Mouse (Mus musculus): ENCODE results near the gene B3gnt9.
"Not testable (repeated sequence)": the region's sequence is repeated elsewhere in the genome, so short reads cannot be mapped to it uniquely, and the experiment has no call there.

Gene B3gnt9

DNA sequence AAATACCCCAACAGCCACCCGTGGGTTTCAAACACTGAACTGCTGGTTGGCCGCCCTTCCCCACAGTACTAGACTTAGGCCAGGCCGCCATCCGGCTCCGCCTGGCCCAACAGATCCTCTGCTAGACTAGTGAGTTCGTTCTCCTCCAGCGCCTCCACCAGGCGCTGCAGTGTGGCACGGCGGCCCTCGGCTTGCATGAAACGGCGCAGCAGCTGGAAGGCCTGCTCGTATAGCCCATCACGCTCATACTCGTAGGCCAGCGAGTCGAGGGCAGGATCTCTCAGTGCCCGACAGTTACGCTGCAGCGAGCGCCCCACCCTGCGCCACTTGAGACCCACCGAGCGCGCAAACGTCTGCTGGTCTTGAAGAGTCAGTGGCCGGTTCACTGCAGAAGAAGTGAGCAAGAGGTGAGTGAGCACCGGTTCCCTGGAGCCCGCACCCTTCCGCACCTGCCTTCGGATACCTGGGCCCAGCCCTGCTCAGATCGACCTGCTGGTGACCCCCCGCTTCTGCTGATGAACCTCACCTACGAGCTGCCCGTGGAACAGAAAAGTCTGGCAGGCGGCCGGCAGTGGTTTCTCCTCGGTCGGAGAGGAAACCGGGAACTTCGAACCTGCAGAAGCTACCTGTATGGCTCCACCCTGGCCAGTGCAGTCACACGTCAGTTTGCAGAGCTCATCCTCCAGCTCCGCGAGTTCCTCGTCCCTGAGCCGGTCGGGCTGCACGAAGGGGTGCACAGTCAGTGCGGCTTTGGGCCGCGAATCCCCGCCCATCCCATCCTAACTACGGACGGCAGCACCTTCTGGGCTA is 4.2 kb upstream of the B3gnt9 start:
- peak in 1 of 2 experiments; percentile 32 for DNase-seq

- DNase-seq, result no peak
These were observed 2.6 kb upstream of the B3gnt9 start for GRCm38 (mm10) chr8:105257318-105258114.

- peak; percentile 89 to 97 for DNase-seq
These were observed 594 bp downstream of the B3gnt9 start for GRCm38 (mm10) chr8:105254152-105254965.

GRCm38 (mm10) chr8:105253766-105254151 is 1.2 kb downstream of the B3gnt9 start:
- no peak for DNase-seq

- DNase-seq, result no peak
These were observed 2.0 kb downstream of the B3gnt9 start for GRCm38 (mm10) chr8:105252680-105253537.

DNA sequence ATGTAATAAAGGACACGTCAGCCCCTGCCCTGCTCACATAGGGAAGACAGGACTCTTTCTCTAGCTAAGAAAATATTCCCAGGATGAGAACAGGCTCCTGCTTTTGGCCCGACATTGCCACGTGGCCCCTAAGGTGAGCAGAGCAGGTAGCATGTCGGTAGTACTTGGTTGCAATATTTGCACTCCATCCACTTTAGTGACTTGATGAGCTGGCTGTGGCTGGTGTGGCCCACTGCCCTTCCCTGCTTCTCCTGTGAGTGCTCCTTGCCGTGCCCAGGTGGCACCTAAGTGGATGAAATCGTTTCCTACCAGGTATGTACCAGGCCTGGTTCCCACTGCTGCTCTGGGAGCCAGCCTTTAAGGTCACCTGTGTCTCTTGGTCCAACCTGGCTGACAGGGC is 3.0 kb downstream of the B3gnt9 start:
- DNase-seq, result no peak

DNA sequence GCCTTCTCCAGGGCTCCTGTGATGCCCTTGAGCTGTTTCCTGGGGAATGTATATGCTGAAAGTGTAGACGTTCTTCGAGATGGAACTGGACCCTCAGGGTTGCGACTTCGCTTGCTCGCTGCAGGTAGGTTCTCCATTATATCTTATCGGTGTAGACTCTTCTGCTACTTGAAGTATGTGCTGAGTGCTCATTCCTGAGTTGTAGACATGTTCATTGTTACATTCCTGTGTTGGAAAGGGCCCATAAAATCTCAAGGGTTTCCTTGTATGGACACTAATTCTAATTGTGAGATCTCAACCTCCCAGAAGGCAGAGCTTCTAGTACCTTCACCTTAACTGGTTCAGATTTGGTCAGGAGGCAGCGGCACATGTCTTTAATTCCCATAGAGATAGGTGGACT is 13.9 kb downstream of the B3gnt9 start:
- no peak for DNase-seq

GRCm38 (mm10) chr8:105237442-105238142 is 17.4 kb downstream of the B3gnt9 start:
- DNase-seq, result no peak

DNA sequence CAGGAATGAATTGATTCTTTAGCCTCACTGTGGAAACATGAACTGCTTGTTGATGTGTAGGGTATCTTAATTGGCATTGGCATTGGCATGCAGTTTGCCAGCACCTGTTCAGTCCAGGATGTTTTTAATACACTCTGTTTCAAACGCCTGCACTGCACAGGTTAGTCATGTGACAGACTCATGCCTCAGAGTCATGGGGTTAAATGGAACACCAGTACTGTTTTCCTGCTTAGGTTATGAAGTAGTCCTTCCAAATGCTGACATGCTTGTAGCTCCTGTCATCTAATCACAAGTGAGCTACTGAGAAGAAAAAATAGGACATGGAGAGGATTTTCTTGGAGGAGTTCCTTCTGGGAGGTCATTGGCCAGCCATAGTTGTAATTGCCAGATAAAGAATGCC is 19.7 kb downstream of the B3gnt9 start:
- DNase-seq, result peak; percentile 34 to 49

GRCm38 (mm10) chr8:105233126-105233935 is 21.6 kb downstream of the B3gnt9 start:
- DNase-seq, result no peak

DNA sequence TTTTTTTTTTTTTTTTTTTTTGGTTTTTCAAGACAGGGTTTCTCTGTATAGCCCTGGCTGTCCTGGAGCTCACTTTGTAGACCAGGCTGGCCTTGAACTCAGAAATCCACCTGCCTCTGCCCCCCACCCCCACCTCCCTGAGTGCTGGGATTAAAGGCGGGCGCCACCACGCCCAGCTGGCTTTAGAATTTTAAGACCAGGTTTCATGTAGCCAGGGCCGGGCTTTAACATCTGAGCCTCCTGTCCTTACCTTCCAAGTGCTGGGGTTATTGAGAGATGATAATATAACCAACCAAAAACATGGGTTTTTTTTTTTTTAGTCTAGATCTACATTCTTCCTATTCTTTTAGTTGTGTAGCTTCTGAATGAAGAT is 22.6 kb downstream of the B3gnt9 start:
- DNase-seq, result not testable (repeated sequence)

DNA sequence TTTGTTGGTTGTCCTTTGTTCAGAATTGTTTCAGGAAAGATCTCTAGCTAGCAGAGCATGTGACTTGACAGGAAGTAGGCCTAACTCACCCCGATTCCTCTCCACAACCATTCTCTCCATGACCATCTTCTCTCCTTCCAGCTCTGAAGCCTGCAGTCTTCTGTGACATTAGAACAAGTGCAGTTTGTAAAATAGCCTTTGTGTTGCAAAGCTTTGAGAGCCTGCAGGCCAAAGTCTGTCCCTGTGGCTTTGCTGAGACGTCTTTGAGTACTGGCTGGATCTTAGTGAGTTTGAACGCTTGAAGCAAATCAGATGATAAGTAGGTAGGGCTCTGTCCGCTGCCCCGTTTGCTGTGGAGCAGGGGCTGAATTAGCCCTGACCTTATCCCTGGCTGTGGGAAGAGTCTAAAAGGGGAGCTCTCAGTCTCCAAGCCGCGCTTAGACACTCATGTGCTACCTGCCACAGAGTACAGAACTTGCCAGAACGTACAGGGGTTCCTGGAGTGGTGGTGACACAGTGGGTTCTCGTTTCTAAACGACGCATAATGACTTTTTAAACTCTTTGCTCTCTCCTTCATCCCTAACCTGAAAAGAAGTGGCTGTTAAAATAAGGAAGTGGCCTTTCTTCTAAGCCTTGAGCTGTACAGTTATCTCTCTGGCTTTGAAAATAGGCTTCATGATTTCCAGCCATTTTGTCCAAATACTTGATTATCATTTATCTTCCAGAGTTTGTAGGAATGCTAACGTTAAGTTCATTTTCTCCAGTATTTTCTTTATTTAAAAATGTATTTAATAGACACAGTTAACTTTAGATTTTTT is 23.2 kb downstream of the B3gnt9 start:
- no peak for DNase-seq

DNA sequence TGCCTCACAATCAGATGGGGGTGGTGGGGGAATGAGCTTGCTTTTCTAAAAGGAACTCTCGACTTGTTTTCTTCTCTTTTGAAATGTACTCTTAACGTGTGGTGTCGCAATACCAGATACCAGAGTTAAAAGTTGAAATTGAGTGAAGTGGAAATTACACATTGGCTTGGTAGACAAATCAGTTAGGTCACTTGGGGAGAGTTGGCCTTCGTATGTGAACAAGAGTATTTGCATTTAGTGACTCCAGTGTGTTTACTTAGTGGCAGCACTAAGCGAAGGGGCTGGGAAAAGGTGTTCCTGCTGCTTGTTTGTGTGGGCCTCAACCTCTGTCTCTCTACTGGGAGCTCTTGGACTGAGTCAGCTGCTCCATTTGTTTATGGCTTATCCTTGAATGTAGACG is 29.0 kb downstream of the B3gnt9 start:
- peak in 1 of 2 experiments; percentile 16 for DNase-seq

- DNase-seq, result no peak
These were observed 29.7 kb downstream of the B3gnt9 start for GRCm38 (mm10) chr8:105225272-105225593.

DNA sequence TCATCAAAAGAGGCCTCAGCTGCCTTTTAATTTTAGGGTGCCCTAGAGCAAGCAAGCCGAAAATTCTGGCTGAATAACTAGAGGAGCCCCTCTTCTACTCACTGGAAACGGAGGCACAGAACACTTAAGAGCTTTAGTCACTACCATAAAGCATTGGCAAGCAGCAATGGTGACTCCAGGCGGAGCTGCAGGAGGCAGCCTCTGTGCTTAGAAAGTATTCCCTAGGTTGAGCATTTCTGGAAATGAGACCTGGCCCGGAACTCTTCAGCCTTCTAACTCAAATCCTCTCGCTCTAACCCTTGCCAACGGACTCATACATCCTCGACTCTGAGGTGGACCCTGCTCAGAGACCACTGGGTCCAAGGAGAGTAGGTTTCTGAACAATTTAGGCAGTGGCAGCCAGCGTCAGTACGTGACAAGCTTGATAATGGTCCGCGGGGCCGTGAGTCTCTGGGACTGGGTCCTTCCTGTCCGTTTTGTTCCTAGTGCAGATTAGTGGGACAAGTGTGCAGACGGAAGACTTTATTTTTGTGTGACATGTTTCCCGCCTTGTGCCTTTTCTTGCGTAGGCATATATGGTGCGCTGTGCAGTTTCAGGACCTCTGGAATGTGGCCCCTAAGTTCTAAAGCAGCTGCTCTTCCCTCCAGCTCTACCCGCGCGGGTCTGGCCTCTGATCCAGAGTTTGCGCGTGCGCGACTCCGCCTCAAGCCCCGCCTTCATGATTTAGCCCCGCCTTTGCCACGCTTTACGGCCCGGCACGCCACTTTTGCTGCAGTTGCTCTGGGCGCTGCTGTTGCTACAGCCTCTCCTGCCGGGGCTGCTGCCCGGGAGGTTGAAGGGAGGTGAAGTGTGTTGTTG is 30.3 kb downstream of the B3gnt9 start, which contains the start of gene D230025D16Rik:
D230025D16Rik (plus strand) TSS at position 733 of the 859 bp plus-strand sequence.
- peak; percentile 95 to 98 for DNase-seq

GRCm38 (mm10) chr8:105223850-105224249 is 31.1 kb downstream of the B3gnt9 start:
- no peak for DNase-seq

DNA sequence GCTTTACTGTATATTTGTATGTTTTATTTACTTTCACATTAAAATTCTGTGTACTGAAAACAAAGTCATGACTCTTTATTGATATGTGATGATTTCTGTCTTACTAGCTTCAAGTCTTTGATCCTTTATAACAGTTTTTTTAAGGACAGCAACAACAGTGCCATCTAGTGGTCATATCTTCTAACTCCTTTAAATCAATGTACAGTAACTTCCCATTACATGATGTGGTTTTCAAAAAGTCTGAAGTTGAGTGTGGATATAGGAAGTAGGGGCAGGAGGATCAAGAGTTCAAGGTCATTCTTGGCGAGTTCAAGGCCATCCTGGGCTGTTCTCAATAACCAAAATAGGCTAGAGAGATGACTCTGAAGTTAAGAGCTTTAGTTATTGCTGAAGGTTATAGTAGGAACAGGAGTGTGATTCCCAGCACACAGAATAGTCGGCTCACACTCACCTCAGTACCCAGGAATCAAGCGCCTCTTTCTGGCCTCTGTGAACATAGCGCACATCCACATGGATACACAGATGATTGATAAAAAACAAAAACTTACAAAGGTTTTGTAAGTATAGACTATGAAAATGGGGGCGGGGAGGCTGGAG is 36.9 kb downstream of the B3gnt9 start:
- peak; percentile 8 to 55 for DNase-seq

- no peak for DNase-seq
These were observed 40.8 kb downstream of the B3gnt9 start for GRCm38 (mm10) chr8:105214104-105214503.

Data from kidney, postnatal 36 days (tissue).